Mouse (Mus musculus): Measurements from ENCODE around the gene Pdzd2.

Gene Pdzd2

DNA sequence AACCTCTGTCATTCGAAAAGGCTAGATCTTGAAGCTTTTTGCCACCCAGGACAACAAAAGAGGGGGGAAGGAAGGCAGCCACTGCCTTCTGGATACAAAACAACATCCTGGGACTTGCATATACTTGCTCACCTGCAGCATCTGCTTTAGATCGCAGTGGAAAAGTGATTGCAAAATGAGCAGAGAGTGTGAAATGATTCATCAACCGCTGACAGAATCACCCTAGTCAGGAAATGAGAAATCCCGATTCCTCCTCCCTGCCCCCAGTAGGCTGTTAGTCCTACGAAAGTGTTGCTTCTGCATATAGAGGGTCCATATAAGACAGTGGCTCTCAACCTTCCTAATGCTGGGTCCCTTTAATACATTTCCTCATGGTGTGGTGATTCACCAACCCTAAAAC, 258.5 kb downstream of the Pdzd2 start:
- DNase-seq (ENCODE audit: low spot score in 2 of 2) = no peak

DNA sequence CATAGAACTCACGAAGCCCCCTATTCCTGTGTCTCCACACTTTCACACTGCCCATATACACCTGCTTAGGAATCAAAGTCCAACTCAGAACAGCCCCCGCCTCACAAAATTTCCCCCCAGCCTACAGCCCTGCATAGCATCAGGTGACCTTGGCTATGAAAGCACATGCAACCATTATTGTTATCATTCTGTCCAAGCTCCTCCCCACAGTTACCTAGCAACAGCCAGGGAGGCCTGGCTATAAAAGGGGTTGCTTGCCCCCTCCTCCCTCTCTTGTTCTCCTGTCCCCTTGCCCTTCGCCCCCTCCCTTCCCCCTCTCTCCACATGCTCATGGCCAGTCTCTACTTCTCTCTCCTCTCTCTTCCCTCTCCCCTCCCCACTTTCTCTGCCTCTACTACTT, 259.4 kb downstream of the Pdzd2 start:
- DNase-seq (ENCODE audit: low spot score in 2 of 2) = no peak

DNA sequence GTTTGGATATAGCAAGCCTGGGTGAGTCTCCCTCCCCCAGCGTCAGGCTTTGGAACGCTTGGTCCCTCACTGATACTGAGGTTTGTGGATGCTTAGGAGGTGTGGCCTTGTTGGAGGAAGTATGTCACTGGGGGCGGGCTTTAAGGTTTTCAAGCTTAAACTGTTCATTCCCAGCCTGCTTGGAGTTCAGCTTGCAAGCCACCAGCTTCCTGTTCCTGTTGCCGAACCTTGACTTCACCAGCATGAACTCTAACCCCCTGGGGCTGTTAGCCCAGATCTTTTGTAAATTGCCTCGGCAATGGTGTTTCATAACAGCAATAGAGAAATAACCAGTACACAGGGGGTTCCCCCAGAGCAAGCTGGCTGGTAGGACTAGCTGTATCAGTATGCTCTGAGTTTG, 260.4 kb downstream of the Pdzd2 start:
- DNase-seq (ENCODE audit: low spot score in 2 of 2) = no peak

DNA sequence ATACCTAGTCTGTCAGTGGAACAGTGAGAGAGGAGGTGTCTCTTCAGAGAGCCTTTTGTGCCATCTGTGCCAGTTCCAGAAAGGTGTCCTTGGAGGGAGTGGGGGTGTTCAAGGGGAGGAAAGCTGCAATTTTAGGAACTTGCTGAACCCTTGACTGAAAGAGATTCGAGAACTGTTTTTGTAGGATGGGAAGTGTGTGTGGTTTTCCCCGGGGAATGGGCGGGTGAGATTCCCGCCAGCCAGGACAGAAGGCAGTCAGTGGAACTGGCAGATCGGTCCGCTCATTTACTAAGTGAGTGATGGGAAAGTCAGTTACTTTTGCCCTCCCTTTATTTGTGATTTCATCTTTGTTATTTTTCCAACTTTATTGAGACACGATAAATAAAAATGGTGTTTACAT, 266.1 kb downstream of the Pdzd2 start:
- no peak for DNase-seq (ENCODE audit: low spot score in 2 of 2)

DNA sequence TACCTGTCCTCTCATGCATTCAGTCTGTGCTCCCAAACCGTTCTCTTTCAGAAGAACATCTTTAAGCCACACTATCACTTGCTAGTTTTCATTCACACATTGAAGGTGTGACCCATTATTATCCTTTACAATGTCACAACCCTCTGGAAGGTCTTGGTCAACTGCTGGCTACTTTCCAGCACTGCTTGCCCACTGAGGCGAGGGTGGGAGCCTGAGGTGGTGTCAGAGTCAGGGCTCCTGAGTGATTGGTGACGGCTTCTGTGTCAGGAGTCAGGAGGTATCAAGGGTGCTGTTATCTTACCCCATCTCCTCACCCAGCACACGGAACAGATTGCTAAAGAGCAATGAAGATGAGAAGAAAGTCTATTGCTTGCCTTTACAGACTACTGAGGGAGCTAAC, 267.1 kb downstream of the Pdzd2 start:
- DNase-seq (ENCODE audit: low spot score in 2 of 2) = no peak

DNA sequence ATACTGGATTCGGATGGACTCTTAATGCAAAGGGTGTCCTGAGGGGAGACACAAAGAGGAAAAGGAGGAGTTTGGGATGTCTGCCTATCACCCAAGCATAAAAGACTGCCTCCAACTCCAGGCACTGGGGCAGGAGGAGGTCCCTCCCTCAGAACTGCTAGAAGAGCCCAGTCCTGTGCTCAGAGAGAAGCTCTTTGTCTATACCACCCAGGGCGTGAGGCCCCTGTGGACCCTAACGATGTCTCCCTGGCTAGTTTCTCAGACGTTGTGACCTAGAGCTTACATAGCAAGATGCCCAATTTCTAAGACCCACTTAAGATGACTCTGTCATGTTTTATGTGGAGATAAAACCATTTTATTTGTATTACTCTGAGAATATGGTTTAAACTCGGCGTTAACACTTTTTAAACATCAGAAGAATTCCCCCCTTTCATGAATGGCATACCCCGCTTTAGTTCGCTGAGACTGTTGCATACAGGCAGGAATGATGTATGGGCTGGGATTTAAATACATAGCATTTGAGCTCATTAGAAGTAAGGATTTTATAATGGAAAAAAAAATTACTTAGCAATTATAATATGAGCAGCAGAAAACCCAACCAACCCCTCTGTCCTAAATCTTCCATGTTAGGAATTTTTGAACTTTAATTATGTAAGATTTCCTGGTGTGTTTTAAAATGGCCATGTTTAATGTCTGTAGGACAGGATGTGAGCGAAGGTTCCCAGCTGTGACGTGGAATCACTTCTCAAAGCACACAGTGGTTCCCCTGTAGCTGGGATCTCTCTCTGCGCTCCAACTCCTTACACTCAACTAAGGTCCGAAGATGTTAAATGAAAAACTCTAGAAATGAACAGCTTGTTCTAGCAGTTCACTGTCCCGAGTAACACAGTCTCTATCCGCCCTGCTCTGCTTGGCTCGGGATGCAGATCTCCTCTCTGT, 268.6 kb downstream of the Pdzd2 start:
- DNase-seq (ENCODE audit: low spot score in 2 of 2) = no peak

DNA sequence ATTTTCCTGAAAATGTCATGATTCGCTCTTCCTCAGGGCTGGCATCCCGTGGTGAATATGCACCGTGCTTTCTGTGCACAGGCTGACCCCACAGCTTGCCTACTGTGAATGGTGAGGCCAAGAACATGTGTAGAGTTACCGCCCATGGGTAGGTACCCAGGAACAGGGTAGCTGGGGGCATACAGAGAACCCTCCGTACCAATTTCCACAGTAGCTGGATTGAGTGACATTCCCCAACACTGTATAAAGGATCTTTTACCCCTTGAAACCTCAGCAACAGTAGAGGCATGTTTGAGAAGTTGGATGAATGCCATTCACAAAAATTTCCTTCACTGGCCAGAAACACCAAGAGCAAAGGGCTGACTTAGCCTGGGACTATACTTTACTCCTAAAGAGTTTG, 271.1 kb downstream of the Pdzd2 start:
- DNase-seq (ENCODE audit: low spot score in 2 of 2) = no peak

DNA sequence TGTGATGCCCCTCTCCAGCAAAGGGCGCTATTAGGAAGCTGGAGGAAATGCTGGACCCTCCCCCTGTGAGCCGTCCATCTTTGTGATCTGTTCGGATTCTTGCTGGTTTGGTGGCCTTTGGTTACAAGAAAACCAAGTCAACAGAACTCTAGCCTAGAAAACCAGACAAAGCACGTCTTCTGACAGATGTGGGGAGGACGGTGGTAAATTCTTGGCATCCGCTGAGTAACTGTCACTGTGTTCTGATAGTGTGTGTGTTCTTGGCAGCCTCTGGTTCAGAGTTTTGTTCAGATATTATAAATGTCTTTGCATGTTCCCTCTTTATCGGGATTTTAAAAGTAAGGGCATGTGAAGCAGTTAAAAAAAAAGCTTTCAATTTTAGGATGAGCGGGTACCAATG, 274.0 kb downstream of the Pdzd2 start:
- no peak for DNase-seq (ENCODE audit: low spot score in 2 of 2)

DNA sequence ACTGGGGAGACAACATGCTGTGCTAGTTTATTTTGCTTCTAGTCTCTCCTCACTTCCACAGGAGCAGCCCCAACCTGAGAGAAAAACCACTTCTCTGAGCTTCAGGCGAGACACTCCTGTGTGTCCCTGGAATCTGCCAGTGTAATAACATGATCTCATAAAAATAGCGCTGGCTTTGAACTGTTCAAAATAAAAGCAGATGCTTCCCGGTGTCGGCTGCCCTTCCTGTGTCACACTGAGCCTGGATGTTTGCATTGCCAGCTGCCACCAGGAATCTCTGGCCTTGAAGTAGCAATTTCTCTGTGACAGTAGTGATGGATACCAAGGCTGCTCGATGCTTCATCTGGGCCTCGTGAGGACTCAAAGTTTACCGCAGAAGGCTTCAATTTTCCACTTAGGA, 282.9 kb downstream of the Pdzd2 start:
- no peak for DNase-seq (ENCODE audit: low spot score in 2 of 2)

DNA sequence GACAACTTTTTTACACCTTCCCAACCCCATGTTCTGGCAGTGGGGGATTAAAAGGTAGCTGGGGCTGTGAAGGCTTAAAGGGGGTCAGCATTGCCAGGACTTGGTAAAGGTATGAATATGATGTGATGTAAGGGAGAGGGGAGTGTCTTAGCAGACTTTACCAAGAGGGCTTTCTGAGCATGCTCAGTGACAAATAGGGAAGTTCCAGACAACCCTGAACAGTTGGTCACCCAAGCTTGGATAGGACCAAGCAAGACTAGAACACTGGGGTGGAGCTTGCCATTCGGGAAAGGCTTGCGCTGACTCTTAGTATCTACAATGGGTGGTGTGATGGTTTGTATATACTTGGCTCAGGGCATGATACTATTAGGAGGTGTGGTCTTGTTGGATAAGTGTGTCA, 286.4 kb downstream of the Pdzd2 start:
- DNase-seq (ENCODE audit: low spot score in 2 of 2) = no peak

DNA sequence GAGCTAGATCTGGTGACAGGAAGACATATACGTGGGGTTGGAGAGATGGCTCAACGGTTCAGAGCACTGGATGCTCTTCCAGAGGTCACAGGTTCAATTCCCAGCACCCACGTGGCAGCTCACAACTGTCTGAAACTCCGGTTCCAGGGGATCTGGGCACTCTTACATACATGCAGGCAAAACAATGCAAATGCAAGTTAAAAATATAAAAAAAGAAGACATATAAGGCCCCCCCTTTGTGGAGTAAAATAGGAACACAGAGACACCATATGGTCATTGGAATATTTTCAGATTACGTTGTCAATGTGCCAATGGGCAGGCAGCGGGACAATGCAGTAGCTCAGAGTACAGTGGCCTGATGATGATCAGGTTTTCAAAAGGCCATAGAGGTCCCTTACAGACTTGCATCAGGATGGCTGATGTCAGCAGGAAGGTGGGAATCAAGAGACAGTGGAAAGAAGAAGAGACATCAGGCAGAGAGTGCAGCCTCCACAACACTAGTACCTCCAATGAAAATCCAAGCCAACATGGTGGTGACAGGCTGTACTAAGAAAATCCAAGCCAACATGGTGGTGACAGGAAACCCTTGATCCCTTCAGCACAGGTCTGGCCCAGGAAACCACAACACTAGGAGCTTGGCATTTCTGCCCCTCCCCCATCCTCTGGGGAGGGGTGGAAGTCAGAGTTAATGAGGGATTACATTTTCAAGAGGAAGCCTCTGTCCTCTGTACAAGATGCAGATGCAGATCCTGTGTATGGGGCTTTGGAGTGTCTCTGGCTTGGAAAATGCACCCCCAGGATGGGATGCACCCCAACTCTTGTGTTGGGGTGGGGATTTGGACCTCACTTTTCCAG, 287.4 kb downstream of the Pdzd2 start:
- no peak for DNase-seq (ENCODE audit: low spot score in 2 of 2)

DNA sequence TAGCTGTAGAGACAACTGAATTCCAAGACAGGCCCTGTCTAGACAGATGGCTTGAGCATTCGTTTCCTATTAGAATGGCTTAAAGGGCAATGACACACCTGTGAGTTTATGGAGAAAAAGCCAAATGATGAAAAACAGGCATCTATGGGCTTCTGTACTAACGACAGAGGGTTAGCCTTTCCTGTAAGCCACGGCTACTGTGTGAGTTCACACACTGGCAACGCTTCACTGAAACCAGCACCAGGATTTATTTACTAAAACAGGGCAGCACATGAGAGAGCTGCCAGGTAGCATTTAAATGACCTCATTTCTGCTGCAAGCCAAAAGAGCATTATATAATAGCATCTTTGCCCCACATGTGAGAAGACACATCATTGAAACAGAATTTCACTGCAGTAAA, 288.3 kb downstream of the Pdzd2 start:
- DNase-seq (ENCODE audit: low spot score in 2 of 2) = no peak

DNA sequence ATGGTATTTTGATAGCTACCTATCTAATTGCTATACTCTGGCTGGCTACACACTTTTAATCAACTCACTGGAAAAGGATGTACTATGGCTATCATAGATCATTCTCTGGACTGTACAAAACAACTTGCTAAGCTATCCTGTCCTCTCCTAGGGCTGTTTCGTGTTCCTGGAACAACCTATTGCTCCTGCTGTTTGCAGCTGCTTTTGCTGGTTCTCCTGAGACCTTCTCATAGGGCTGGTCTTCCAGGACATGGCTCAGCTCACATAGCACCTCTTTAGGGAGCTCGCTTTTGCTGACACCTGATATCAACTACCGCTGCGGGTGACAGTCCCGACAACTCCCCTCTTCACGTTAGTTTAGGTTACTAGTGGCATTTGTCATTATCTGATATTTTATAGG, 288.9 kb downstream of the Pdzd2 start:
- DNase-seq (ENCODE audit: low spot score in 2 of 2) = no peak

DNA sequence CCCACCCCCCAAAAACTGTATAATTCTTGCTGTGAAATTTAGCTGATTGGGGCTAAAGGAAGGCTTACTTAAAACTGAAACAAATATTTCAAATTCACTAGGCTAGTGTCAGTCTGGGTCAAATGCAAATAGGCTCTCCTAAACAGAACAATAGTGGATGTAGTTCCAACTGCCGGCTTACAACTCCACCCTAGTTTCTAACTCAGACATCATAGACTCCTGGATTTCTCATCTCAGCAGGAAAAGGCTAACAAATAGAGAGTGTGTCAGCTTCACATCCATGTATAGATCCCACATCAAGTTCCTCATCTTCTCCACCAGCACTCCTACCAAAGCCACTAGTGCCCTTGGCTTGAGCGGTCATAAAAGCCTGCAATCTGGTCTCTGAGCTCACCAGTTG, 290.4 kb downstream of the Pdzd2 start:
- DNase-seq (ENCODE audit: low spot score in 2 of 2) = no peak

DNA sequence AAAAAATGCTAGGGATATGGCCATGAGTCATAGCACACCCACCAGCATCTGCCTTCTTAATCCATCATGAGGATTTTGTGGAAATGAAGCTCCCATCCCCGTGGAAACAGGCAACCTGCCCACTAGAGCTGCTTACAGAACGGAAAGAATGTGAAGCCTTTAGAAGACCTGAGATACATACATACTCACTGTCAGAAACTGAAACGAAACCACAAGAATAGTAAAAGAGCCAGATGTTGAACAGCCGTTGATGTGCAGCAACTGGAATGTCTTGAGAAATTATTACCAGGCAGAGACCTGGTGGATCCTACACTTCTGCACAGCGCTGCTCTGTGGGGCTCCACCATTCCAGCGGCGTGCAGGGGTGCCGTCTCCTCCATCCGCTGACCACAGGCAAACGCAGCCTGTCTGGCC, 292.7 kb downstream of the Pdzd2 start:
- no peak for DNase-seq (ENCODE audit: low spot score in 2 of 2)

DNA sequence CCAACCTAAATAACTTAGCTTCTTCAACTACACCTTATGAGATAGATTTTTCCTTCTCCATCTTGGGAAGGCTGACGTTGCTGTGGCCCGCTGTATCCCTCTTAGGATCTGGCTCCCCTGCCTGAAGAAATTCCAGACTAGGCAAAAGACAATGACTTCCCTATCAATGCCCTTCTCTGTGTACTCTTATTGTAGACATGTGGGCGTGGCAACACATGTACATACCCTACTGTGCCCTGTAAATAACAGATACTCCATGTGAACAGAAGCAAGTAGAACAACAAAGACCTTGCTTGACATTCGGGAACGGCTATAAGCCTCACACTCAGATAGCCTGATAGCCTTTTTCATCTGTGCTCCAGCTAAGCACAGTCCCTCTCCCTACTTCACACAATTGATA, 295.2 kb downstream of the Pdzd2 start:
- DNase-seq (ENCODE audit: low spot score in 2 of 2) = no peak

DNA sequence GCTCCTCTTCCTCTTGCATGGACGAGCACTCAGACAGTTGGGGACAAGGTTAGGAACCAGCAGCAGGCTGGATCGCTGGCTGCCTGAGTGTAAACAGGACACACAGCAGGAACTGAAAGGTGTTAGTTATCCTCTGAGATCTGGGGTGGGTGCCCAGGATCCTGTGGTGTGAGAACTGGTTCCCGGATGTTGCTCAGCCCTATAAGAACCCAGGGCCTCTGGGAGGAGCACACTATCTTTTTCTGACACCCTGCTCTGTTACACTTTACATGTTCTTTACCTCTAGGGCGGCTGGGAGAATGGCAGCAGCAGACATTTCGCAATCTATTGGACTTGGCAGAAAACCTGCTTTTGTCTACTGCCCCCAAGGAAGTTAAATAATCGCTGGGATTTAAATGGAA, 300.4 kb downstream of the Pdzd2 start:
- DNase-seq (ENCODE audit: low spot score in 2 of 2) = no peak

DNA sequence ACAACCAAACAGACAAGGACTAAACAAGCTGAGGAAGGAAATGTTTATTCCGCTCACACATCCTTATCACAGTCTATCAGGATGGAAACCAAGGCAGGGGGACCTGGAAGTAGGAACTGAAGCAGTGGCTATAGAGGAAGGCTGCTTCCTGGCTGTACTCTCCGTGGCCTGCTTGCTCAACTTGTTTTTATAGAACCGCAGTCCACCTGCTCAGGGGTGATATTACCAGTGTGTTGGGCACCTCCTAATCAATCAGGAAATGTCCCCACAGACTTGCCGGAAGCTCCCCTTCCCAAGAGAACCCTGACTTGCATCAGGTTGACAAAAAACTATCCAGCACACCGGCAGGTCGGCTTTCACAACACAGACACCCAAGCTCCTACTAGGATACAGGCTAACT, 301.0 kb downstream of the Pdzd2 start:
- no peak for DNase-seq (ENCODE audit: low spot score in 2 of 2)

DNA sequence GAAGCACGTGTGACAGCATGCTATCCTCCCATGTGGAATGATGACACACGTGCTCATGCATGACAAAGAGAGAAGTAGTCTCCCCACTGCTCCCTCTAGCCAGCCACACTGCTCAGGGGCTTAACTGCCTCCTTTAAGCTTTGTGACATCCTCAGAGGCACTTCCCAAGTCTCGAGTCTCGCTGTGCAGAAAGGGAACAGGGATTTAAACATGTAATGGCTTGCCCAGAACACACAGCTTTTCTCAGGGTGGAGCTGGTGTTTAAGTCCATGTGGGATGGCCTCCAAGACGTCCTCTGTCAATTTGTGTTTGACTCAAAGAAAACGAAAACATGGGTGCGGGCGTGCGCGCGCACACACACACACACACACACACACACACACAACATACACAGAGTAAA, 301.6 kb downstream of the Pdzd2 start:
- DNase-seq (ENCODE audit: low spot score in 2 of 2) = no peak

DNA sequence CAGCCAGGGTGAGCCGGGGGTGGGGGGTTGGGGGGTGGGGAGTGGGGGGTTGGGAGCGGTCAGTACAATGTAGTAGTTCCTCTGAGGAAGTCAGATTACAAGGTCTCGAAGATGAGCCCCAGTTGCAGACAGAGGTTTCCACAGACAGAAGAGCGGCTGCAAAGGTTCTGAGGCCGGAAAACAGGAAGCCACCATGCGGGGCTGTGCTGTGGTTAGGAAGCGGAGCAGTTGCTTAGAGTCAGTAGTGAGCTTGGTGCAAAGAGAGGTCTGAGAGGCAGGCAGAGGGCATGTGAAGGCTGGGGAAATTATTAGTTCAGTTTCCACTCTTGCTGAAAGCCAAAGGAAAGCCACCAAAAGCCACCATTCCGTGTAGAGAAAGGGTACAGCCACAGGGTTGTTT, 303.8 kb downstream of the Pdzd2 start:
- DNase-seq (ENCODE audit: low spot score in 2 of 2) = no peak

DNA sequence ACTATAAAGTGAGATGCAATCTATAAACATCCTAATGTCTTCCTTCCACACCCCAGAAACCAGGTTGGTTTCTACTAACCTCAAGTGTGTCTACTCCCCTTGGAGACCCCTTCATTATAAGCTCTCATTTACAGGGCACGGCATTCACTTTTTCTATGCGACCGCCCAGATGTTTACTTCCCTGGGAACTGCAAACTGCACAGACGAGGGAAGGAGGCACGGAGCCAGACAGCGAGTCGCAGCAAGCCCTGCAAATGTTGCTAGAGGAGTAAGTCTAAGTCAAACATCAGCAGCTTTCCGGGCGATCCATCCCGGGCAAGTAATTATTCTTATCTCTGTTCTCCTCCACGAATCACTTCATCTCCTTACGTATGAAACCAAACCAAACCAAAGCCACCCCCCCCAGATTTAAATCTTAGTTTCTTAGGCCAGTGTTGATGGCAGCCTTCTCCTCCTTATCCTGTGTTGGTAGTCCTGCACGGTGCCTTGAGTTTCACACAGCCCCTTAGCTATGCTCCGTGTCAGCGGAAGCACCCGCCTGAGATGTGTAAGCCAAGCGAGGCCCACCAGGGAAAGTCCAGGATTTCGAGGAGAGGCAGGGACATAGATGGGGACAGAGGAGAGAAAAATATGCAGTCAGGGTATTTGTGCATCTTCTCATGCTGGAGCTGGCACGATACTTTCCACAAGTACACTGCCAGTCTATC, 305.7 kb downstream of the Pdzd2 start:
- no peak for DNase-seq (ENCODE audit: low spot score in 2 of 2)

DNA sequence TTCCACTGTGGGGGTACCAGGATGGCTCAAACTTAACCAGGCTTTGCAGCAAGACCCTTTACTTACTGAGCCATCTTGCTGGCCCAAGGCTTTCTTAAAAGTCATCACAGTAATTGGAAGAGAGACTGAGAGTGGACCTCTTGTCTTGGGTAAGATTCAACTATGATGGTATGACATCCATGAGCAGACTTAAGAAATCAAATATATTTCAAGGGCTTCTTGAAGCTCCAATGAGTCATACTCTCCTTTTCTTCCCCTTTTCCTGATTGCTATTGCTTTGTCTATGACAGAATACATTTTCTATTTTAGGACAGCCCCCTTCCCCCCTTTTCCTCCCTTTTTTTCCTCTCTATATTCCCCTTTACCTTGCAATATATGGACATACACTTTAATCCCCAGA, 306.8 kb downstream of the Pdzd2 start:
- no peak for DNase-seq (ENCODE audit: low spot score in 2 of 2)
